Mouse (Mus musculus): ENCODE measurements at regions not wholly inside any gene's neighbourhood (a gene's known extent, or its start where the extent isn't known, plus 50 kb on each side); places are given as distances from the start of the nearest gene placed in this dataset.
"Not testable (repeated sequence)": the region's sequence is repeated elsewhere in the genome, so short reads cannot be mapped to it uniquely, and the experiment has no call there.

- DNase-seq (ENCODE audit: low spot score), result peak; percentile 10
Observed at GRCm38 (mm10) chr3:117265790-117266189, 94.9 kb downstream of the Plppr4 start.

GRCm38 (mm10) chr3:117247833-117248232 is 112.8 kb downstream of the Plppr4 start:
- no peak for DNase-seq (ENCODE audit: low spot score)

- no peak for DNase-seq (ENCODE audit: low spot score)
Observed at GRCm38 (mm10) chr3:117241810-117242209, 118.9 kb downstream of the Plppr4 start.

GRCm38 (mm10) chr3:117226616-117227015 is 134.1 kb downstream of the Plppr4 start:
- no peak for DNase-seq (ENCODE audit: low spot score)

GRCm38 (mm10) chr3:117225041-117225440 is 135.6 kb downstream of the Plppr4 start:
- no peak for DNase-seq (ENCODE audit: low spot score)

- DNase-seq (ENCODE audit: low spot score), result peak; percentile 30
Observed at GRCm38 (mm10) chr3:117217952-117218351, 142.7 kb downstream of the Plppr4 start.

GRCm38 (mm10) chr3:117191903-117192302 is 168.8 kb downstream of the Plppr4 start:
- DNase-seq (ENCODE audit: low spot score), result no peak

GRCm38 (mm10) chr3:117188782-117189500 is 171.7 kb downstream of the Plppr4 start:
- no peak for DNase-seq (ENCODE audit: low spot score)

GRCm38 (mm10) chr3:117183654-117184184 is 177.0 kb downstream of the Plppr4 start:
- DNase-seq (ENCODE audit: low spot score), result no peak

- peak; percentile 44 for DNase-seq (ENCODE audit: low spot score)
Observed at GRCm38 (mm10) chr3:117169740-117170139, 190.9 kb downstream of the Plppr4 start.

GRCm38 (mm10) chr3:117163046-117163445 is 194.3 kb upstream of the Palmd start:
- no peak for DNase-seq (ENCODE audit: low spot score)

GRCm38 (mm10) chr3:117160689-117161088 is 191.9 kb upstream of the Palmd start:
- not testable (repeated sequence) for DNase-seq (ENCODE audit: low spot score)

GRCm38 (mm10) chr3:117155274-117155673 is 186.5 kb upstream of the Palmd start:
- DNase-seq (ENCODE audit: low spot score), result no peak

- peak; percentile 27 for DNase-seq (ENCODE audit: low spot score)
Observed at GRCm38 (mm10) chr3:117153011-117153473, 184.3 kb upstream of the Palmd start.

- DNase-seq (ENCODE audit: low spot score), result no peak
Observed at GRCm38 (mm10) chr3:117152414-117152813, 183.6 kb upstream of the Palmd start.

GRCm38 (mm10) chr3:117147414-117147813 is 178.6 kb upstream of the Palmd start:
- no peak for DNase-seq (ENCODE audit: low spot score)

- DNase-seq (ENCODE audit: low spot score), result no peak
Observed at GRCm38 (mm10) chr3:117139835-117140234, 171.0 kb upstream of the Palmd start.

GRCm38 (mm10) chr3:117138720-117139119 is 169.9 kb upstream of the Palmd start:
- DNase-seq (ENCODE audit: low spot score), result no peak

- DNase-seq (ENCODE audit: low spot score), result no peak
Observed at GRCm38 (mm10) chr3:117132897-117133296, 164.1 kb upstream of the Palmd start.

GRCm38 (mm10) chr3:117122211-117122610 is 153.4 kb upstream of the Palmd start:
- DNase-seq (ENCODE audit: low spot score), result no peak

GRCm38 (mm10) chr3:117120086-117121055 is 151.6 kb upstream of the Palmd start:
- peak; percentile 82 for DNase-seq (ENCODE audit: low spot score)

GRCm38 (mm10) chr3:117119576-117119975 is 150.8 kb upstream of the Palmd start:
- no peak for DNase-seq (ENCODE audit: low spot score)

GRCm38 (mm10) chr3:117117838-117118237 is 149.1 kb upstream of the Palmd start:
- no peak for DNase-seq (ENCODE audit: low spot score)
